Mouse (Mus musculus) ES-Bruce4 (cell line): ENCODE measurements around the gene Coil.

Source experiments
- CTCF ChIP-seq: IDR thresholded peaks from one replicate; pipeline ENCODE4 v1.8.1; 2011; ENCODE audit warnings: low read depth, low read length
- POLR2A ChIP-seq: IDR thresholded peaks from one replicate; pipeline ENCODE4 v1.8.1; 2011; ENCODE audit warnings: low read length; ENCODE audit not compliant: insufficient read depth

DNA sequence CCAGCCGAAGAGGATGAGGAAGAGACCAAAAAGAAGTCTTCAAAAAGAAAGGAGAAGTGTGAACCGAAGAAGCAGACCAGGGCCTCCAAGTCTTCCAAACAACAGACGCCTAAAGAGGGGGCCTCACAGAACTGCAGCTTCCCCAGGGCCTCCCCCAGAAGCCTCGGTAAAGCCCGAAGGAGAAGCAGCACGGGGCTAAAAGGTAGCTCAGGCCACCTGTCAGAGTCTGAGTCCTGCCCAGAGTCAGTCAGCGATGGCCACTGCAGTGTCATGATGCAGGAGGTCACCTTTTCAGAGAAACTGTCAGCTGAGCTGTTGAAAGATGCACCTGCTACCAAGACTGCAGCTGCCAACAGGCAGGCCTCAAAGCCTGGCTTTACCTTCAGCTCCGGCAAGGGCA is 11.3 kb downstream of the Coil start:
- TF ChIP-seq POLR2A (no peak), CTCF (no peak)
